Mouse (Mus musculus) heart, postnatal 25 days (tissue): ENCODE measurements at regions not wholly inside any gene's neighbourhood (a gene's known extent, or its start where the extent isn't known, plus 50 kb on each side); places are given as distances from the start of the nearest gene placed in this dataset.

ENCODE experiments used
- DNase-seq: peaks from one replicate; pipeline ENCODE4 v3.0.0; 2022; ENCODE audit warnings: low spot score
- intact Hi-C: fragments of 180-260 bp; cut with DNase I; formaldehyde crosslinking; loops from one replicate; pipeline ENCODE4 v1.15.1; 2025

DNA sequence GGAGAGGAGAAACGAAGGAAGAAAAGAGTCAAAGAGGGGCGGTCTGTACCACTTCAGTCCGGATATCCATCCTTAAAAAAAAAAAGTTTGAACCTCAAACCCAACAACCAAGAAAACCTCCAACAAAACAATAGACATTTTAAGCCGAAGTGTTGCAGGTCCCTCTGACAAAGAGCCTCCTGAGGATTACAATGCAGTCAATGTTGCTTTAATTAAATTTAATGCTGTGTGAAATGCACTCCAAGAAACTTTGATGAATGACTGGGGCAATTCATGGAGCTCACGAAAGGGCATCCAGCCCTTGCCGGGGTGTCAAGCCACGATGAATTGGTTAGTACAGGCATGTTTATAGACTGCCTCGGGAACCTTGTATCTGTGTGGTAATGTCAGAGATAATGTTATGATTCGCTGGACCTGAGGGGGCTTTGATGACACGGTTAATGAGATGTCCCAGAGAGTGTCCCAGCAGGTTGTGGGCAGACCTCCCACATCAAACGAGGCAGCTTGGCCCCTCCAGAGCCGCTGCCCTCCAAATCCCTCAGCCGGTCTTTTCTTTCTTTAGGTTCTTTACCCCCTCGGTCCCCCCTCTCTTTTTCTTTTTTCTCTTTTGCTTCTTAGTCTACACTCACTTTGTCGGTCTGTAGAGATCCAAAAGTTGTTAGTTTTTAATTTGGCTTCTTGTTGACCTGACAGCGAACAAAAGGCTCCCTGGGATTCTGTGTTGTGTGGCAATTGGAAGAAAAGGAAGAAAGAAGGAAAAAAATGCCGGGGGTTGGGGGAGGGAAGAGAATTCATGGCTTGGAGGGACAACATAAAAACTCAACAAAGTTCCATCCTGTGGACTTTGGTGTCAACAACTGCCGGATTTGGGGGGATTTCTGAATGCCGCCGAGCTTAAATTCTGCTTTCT is 341.5 kb downstream of the Nkx6-1 start:
- intact Hi-C loops: no loop called here
- no peak for DNase-seq

GRCm38 (mm10) chr5:101299986-101300385 is 364.8 kb downstream of the Nkx6-1 start:
- DNase-seq: no peak
- intact Hi-C loops: no loop called here

- intact Hi-C loops: no loop called here
- no peak for DNase-seq
Measured at GRCm38 (mm10) chr5:101298411-101298810, 366.4 kb downstream of the Nkx6-1 start.

DNA sequence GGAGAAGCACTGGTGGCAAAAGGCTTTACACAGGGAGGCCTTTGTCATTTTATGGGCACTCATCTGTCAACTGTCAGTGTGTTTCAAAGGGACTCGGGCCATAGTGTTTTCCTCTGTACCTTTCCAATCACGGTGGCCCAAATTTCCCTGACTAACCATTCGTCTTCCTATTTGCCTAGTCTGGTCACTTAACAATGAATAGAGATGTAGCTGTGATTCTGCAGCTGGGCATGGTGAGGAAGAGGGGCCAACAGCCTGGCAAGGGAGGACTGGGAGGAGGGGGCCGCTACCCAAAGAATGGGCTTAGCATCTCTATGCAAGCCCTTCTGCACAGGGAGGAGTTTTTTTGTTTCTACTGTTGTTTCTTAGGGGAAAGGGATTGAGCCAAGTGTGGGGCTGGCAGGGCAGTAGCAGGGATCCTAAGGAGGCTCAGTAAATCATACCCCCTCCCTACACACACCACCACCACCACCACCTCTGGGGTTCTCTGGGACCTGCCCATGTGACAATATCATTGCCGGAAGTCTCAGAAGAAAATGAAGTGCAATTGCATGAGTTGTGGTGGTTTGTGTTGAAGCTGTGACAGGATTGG is 367.2 kb downstream of the Nkx6-1 start:
- intact Hi-C loops: no loop called here

GRCm38 (mm10) chr5:101295941-101296340 is 368.9 kb downstream of the Nkx6-1 start:
- intact Hi-C loops: no loop called here
- DNase-seq: no peak

More for the DNA sequence above, 367.2 kb downstream of the Nkx6-1 start:
- no peak for DNase-seq

GRCm38 (mm10) chr5:101294031-101294430 is 370.8 kb downstream of the Nkx6-1 start:
- no peak for DNase-seq
- intact Hi-C loops: no loop called here

- no peak for DNase-seq
- intact Hi-C loops: no loop called here
Measured at GRCm38 (mm10) chr5:101288358-101288757, 376.4 kb downstream of the Nkx6-1 start.

GRCm38 (mm10) chr5:101285941-101286340 is 378.9 kb downstream of the Nkx6-1 start:
- no peak for DNase-seq
- intact Hi-C loops: no loop called here

DNA sequence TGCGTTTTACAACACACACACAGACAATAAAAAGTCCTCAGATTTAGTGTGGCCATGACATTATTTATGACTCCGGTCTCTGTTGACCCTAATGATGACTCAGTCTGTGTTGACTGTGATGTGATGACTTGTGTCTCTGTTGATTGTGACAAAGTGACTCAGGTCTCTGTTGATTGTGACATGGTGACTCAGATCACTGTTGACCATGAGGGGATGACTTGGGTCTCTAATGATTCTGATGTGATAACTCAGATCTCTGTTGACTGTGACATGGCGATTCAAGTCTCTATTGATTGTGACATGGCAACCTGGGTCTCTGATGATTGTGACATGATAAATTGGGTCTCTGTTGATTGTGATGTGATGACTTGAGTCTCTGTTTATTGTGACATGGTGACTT is 405.0 kb downstream of the Gpat3 start:
- DNase-seq: no peak
- intact Hi-C loops: no loop called here

DNA sequence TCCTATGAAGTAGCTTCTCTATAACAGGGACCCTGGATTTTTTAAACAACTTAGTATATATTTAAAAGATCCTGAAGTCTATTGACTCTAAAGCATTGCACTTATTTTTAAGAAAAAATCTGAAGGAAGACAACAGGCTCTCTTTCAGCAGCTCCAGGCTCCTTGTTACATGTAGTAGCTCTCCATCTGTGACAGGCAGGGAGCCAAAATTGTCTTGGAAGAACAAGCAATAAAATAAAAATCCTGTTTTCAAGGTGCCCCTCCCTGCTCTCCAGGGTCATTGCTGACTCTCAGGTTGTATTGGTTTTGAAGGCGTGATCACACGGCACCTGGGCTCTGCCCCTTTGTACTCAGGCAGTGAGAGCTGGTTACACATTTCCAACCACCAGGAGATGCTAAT is 397.1 kb downstream of the Gpat3 start:
- intact Hi-C loops: no loop called here
- no peak for DNase-seq

DNA sequence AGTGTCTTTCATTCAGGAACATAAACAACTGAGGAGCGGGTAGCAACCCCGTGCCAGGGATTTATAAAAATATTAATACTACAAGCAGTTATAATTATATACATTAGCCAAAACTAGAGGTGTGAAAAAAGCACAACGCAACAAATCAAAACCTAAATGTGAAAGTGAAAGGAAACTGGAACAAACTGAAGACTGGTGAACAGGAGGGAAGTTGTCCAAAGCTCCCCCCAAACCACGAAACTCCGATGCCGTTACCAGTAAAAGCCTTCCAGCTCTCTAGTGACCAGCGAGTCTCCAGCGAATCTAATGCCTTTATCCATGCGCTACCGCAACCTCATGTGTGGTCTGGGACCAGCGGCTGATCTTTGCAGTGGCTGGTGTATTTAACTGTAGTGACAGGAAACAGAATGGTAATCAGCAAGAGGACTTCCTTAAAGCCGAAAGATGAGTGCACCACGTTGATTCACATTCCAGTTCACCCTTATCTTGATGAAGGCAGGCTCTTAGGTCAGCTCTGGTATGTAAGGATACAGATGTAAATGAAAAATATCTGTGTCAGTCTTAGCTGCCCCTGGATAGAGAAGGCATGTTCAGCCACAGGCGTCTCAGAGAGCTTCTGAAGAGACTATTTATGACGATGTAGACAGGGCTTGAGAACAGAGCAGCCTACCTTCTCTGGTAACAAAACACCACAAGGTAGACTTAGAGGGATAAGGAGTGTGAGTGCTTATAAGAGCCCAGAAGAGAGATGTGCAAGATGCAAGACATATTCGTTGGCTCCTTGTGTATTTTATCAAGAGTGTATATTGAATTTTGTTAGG is 394.0 kb downstream of the Gpat3 start:
- intact Hi-C loops: no loop called here

DNA sequence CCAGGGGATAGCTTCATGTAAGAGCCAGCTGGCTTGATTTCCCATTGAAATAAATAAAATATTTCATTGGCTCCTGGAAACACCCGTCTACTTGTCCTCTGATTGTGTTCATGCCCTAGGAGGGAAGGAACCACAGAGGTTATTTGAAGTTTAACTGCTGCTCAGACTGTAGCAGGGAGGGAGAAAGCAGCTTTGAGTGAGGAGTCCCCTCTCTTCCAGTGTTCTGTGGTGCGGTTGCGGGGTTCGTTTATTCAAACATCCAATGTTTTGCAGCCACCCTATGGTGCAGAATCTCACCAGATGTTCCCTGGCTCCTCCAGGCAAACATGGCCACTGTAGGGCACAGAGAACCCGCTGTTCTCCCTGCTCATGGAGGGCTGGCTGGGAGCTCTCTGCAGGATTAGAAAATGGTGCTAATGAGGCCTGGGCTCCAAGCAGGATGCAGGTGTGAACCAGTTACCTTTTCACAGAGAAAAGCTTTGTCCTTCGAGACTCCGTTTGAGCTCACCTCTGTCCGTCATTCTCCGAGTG is 390.7 kb downstream of the Gpat3 start:
- DNase-seq: no peak
- intact Hi-C loops: no loop called here

More for the DNA sequence above, 394.0 kb downstream of the Gpat3 start:
- DNase-seq: no peak

GRCm38 (mm10) chr5:101222390-101222789 is 376.9 kb downstream of the Gpat3 start:
- intact Hi-C loops: no loop called here
- no peak for DNase-seq

DNA sequence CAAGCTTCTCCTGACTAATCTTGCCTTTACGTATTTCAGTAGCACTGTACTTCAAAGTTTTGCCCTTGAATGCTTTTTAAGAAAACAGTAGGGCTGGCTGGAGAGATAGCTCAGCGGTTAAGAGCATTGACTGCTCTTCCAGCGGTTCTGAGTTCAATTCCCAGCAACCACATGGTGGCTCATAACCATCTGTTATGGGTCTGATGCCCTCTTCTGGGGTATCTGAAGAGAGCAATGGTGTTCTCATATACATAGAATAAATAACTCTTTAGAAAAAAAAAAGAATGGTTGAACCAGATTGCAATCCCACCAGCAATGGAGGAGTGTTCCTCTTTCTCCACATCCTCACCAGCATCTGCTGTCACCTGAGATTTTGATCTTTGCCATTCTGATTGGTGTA is 372.6 kb downstream of the Gpat3 start:
- intact Hi-C loops: no loop called here
- no peak for DNase-seq

DNA sequence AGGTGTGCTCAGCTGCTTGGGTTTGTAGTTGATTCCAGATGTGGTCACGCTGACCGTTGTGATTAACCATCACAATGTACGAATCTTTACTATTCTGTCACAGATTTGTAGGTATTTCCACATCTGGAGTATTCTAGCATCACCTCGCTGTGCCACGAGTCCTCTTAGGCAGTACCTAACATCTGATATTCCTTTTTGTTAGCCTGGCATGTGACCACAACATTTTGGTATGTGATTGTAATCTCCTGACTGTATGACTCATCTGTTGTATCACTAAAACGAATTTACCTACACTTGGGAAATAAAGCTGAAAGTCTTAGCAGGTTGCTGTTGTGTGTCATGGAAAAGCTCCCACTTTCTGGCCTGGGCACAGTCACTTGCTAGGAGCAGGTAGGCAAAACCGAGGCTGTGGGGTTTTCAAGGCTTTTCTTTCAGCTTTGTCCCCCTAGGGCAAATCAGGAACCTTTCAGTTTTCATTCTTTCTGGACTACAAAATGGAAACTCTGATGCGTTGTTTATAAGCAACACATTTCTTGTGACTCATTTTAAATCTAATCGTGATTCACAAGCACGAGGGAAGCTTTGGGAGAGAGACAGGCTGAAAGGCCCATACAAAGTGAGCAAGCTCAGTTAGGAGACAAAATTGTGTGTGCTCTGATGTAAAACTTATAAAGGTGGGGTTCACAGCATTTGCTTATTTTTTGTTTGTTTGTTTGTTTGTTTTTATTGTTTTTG is 371.5 kb downstream of the Gpat3 start:
- no peak for DNase-seq
- intact Hi-C loops: no loop called here

DNA sequence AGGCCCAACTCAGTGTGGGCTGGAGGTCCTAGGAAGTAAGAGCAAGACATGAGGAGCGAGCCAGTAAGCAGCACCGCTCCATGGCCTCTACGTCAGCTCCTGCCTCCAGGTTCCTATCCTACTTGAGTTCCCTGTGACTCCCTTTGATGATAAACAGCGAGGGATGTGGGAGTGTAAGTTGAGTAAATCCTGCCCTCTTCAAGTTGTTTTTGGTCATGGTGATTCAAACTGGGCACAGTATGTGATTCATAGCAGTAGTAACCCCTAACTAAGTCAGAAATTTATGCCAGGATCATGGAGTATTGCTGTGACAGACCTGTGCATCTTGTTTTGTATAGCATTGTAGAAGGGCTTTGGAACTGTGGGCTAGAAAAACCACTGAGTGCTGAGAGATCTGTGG is 366.5 kb downstream of the Gpat3 start:
- no peak for DNase-seq
- intact Hi-C loops: no loop called here

- intact Hi-C loops: no loop called here
- no peak for DNase-seq
Measured at GRCm38 (mm10) chr5:101208150-101208549, 362.6 kb downstream of the Gpat3 start.

DNA sequence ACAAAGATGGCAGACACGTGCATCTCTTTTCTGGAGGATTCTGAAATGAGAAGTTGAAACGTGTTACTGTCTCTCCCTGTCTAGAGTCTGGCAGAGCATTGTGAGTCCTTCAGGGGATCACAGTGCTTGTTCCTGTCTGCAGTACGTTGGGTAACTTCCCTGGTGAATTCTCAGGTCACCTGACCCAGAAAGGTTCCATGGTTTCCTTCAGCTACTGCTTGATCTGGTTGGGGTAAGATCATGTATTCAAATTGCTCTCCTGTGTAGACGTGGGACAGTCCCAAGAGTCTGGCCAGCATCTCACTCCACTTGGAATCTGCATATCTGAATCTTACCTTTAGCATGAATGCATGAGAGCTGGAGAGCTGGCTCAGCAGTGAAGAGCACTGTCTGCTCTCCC is 350.0 kb downstream of the Gpat3 start:
- intact Hi-C loops: no loop called here
- DNase-seq: no peak

DNA sequence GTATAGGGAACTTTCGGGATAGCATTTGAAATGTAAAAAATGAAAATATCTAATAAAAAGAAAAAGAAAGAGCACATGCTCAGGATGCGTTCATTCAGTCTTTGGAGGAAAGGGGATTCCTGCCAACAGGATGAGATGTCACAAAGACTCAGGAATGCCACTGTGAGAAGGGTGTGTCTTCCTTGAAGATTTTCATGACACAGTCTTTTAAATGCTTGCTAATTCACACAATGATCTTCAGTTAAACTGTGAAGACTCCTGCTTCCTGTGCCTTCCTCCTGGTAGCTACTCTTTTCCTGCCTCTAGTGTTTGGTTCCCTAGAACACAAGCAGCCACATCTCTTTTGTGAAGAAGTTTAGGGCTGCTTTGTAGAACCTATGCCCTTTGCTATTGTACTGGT is 345.5 kb downstream of the Gpat3 start:
- intact Hi-C loops: no loop called here
- no peak for DNase-seq

GRCm38 (mm10) chr5:101173183-101173582 is 327.7 kb downstream of the Gpat3 start:
- intact Hi-C loops: no loop called here
- DNase-seq: no peak
